Mouse (Mus musculus) heart, postnatal 0 days (tissue): Measurements from ENCODE around the gene Cd79a.

Experiments
- CTCF ChIP-seq: IDR thresholded peaks from 2 replicates; pipeline ENCODE4 v1.5.1; 2016; ENCODE audit warnings: antibody characterized with exemption, control low read depth, low read depth
- EP300 ChIP-seq: IDR thresholded peaks from 2 replicates; pipeline ENCODE4 v1.6.1; 2016; ENCODE audit warnings: antibody characterized with exemption, low read depth

DNA sequence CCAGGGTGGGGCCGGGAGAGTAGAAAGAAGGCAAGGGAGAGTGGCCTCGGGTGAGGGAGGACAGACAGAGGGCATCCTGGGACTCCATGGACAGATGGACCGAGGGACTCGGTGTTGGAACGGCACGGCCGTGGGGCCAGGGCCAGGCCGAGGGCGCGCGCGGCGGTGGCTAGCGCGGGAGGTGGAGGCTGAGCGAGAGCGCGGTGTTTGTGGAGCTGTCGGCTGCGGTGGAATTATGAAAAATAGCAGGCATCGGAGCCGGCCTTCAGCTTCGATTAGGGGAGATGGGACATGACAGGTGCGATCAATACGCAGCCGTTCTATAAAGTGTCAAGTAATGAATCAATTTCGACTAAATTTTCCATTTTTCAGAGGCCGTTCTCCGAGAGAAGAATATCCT is 51.6 kb downstream of the Cd79a start:
- TF ChIP-seq CTCF: no peak
- no peak for TF ChIP-seq EP300
